Mouse (Mus musculus) heart, embryonic 12.5 days (tissue): ENCODE results near the gene Hck. TPM values are rescaled to one million over a fixed set of nuclear protein-coding genes. Genes with fewer than 3 reads are reported as not detected.

ENCODE experiments used
- ATAC-seq: fragments of 200-750 bp; cut with Nextera tagmentation; 2 replicates; pipeline ENCODE4 v1.8.0; 2017; ENCODE audit warnings: moderate TSS enrichment, moderate library complexity; ENCODE audit not compliant: insufficient number of reproducible peaks, low FRiP score
- H3K27ac ChIP-seq: fragments of 300-500 bp; sonication (generic); 2 replicates; pipeline ENCODE4 v1.5.1; 2016; ENCODE audit warnings: mild to moderate bottlenecking, moderate library complexity; ENCODE audit not compliant: poor library complexity, severe bottlenecking
- H3K27me3 ChIP-seq: fragments of 300-500 bp; sonication (generic); replicated peaks from 2 replicates; pipeline ENCODE4 v1.6.1; 2016; ENCODE audit warnings: mild to moderate bottlenecking, moderate library complexity
- H3K36me3 ChIP-seq: fragments of 300-500 bp; sonication (generic); 2 replicates; pipeline ENCODE4 v1.6.1; 2016; ENCODE audit warnings: mild to moderate bottlenecking, moderate library complexity
- H3K4me1 ChIP-seq: fragments of 300-500 bp; sonication (generic); replicated peaks from 2 replicates; pipeline ENCODE4 v1.6.1; 2016; ENCODE audit warnings: mild to moderate bottlenecking
- H3K4me2 ChIP-seq: fragments of 300-500 bp; sonication (generic); 2 replicates; pipeline ENCODE4 v1.6.1; 2016; ENCODE audit warnings: mild to moderate bottlenecking, moderate library complexity
- H3K4me3 ChIP-seq: fragments of 300-500 bp; sonication (generic); 2 replicates; pipeline ENCODE4 v1.5.1; 2016; ENCODE audit warnings: mild to moderate bottlenecking
- H3K9ac ChIP-seq: fragments of 300-500 bp; sonication (generic); 2 replicates; pipeline ENCODE4 v1.6.1; 2016; ENCODE audit warnings: mild to moderate bottlenecking, moderate library complexity
- H3K9me3 ChIP-seq: fragments of 300-500 bp; sonication (generic); replicated peaks from 2 replicates; pipeline ENCODE4 v1.6.1; 2016; ENCODE audit warnings: mild to moderate bottlenecking, moderate library complexity
- WGBS: fragments of 180-500 bp; shearing (Covaris S2); methylation state at CpG from one replicate; pipeline ENCODE4 v1.1.7; 2016; 5-methylcytosine and 5-hydroxymethylcytosine counted together
- polyA plus RNA-seq: library from polyadenylated mRNA; unstranded; fragments of >200 nt; fragmentation: Nextera tagmentation; extraction: Ambion mirVana; gene quantifications from 2 replicates; pipeline ENCODE4 v1.2.1, GENCODE M21; 2016

Gene Hck
- polyA plus RNA-seq, 1 experiment from 2014 or later: 1.3 TPM

GRCm38 (mm10) chr2:153175995-153176570, 67.8 kb downstream of the Hck start:
- H3K27ac ChIP-seq: no peak overlapping the region
- 58% methylated on average over 8 of the region's 8 CpGs for WGBS
- no peaks in the 10 kb centered on the region for H3K9me3 ChIP-seq
- H3K9ac ChIP-seq: no peak overlapping the region
- peaks cover 14% of the 10 kb centered on the region; the same call in 1 of the 2 replicates for H3K4me1 ChIP-seq
- H3K36me3 ChIP-seq: peaks cover 29% of the 10 kb centered on the region
- no peak overlapping the region for H3K4me3 ChIP-seq
- H3K4me2 ChIP-seq: no peak overlapping the region
- ATAC-seq: no peak
- no peaks in the 10 kb centered on the region for H3K27me3 ChIP-seq

DNA sequence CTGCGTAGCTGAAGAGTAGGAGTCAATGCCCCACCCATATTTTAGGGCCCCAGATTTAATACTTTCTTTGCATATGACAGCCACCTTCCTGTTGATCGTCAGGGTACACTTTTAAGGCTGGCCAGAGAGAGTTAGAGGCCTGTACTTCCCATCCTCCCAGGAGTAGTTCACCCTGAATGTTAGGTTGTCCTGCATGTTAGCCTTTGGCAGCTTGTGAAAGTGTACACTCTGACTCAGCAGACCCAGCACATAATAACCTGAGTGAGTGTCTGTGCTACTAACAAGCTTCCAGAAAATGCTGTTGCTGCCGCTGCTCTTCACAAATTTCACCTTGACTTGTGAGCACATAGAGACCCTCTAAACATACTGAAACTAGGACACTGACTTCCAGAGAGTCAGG, 68.9 kb downstream of the Hck start:
- peaks cover 14% of the 10 kb centered on the region; the same call in 1 of the 2 replicates for H3K4me1 ChIP-seq
- H3K4me3 ChIP-seq: no peak overlapping the region
- no peak overlapping the region for H3K27ac ChIP-seq
- WGBS: 91% methylated on average over 3 of the region's 3 CpGs
- no peak overlapping the region for H3K9ac ChIP-seq
- H3K9me3 ChIP-seq: no peaks in the 10 kb centered on the region
- no peak overlapping the region for H3K4me2 ChIP-seq
- ATAC-seq: no peak
- H3K27me3 ChIP-seq: no peaks in the 10 kb centered on the region
- H3K36me3 ChIP-seq: peaks cover 39% of the 10 kb centered on the region

- ATAC-seq: no peak
Observed at GRCm38 (mm10) chr2:153179126-153179860, 71.0 kb downstream of the Hck start.

DNA sequence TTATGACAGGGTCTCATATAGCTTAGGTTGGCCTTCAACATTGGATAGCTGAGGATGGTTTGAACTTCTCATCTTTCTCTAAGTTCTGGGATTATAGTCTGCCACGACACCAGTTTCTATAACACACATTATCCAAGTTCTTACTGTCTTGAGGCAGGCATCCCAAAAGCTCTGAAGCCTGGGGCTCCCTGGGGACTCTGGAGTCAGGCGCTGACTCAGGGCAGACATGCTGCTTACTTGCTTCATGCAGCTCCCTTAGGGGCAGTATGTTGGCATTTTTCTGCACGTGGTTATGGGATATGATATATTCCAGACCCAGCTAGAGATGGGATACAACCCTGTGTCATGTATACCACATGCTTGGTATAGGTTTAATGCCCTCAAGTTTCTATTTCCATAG, 71.7 kb downstream of the Hck start:
- H3K4me2 ChIP-seq: no peak overlapping the region
- no peaks in the 10 kb centered on the region for H3K27me3 ChIP-seq
- no peak for ATAC-seq
- 87% methylated on average over 3 of the region's 3 CpGs for WGBS
- H3K4me3 ChIP-seq: no peak overlapping the region
- peaks cover 60% of the 10 kb centered on the region for H3K36me3 ChIP-seq
- H3K27ac ChIP-seq: no peak overlapping the region
- H3K9me3 ChIP-seq: no peaks in the 10 kb centered on the region
- peaks cover 12% of the 10 kb centered on the region; the same call in 1 of the 2 replicates for H3K4me1 ChIP-seq
- no peak overlapping the region for H3K9ac ChIP-seq

More at GRCm38 (mm10) chr2:153179126-153179860, 71.0 kb downstream of the Hck start:
- H3K27me3 ChIP-seq: no peaks in the 10 kb centered on the region
- H3K4me3 ChIP-seq: no peak overlapping the region
- no peak overlapping the region for H3K27ac ChIP-seq
- H3K36me3 ChIP-seq: peaks cover 59% of the 10 kb centered on the region
- H3K9me3 ChIP-seq: no peaks in the 10 kb centered on the region
- H3K9ac ChIP-seq: no peak overlapping the region
- H3K4me1 ChIP-seq: peaks cover 12% of the 10 kb centered on the region; the same call in 1 of the 2 replicates
- no peak overlapping the region for H3K4me2 ChIP-seq
- WGBS: 79% methylated on average over 10 of the region's 10 CpGs

DNA sequence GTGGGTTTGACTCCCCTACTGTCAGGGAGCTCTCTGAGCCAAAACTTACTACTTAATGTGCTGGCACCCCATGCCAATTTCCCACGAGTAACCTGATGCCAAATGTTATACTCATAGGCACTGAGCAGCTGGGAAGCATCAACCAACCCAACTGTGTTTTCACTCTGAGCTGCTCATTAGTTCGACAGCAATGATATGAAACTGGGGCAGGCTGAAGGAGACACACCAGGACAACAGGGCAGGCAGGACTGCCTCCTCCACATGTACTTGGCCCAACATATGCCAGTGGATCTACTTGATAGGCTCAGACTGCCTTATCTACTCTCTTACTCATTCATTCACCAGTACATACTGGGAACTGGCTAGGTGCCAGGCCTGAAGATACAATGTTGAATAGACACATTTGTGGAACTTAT, 77.9 kb downstream of the Hck start:
- no peaks in the 10 kb centered on the region for H3K27me3 ChIP-seq
- no peak overlapping the region for H3K4me3 ChIP-seq
- peak; percentile 75; the same call in 1 of the 2 replicates for ATAC-seq
- peaks cover 97% of the 10 kb centered on the region for H3K36me3 ChIP-seq
- no peaks in the 10 kb centered on the region for H3K9me3 ChIP-seq
- peak overlapping the region; percentile 47 for H3K27ac ChIP-seq
- H3K9ac ChIP-seq: no peak overlapping the region
- no peak overlapping the region for H3K4me2 ChIP-seq
- H3K4me1 ChIP-seq: peaks cover 33% of the 10 kb centered on the region
- 66% methylated on average over 2 of the region's 2 CpGs for WGBS

DNA sequence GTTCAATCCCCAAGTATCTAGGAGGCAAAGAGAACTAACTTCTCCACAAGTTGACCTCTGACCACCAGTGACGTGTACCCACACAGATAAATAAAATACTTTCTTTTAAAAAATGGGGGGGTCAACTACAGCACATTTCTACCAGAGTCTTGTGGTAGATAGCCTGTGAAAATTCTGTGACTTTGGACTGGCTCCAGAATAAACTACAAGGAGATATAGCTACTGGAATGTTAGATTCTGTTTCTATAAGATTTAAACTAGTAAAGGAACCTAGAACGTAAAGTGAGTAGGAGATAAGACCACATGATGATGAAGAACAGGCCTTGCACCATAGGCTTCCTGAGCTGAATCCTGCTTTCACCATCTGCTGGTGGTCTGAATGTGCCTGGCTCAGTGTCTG, 79.6 kb downstream of the Hck start:
- Histone ChIP-seq H3K27ac (no peak overlapping the region; the same call in 1 of the 2 replicates), H3K9ac (no peak overlapping the region), H3K27me3 (no peaks in the 10 kb centered on the region), H3K36me3 (peaks cover 97% of the 10 kb centered on the region), H3K9me3 (no peaks in the 10 kb centered on the region), H3K4me1 (peaks cover 33% of the 10 kb centered on the region), H3K4me2 (no peak overlapping the region), H3K4me3 (no peak overlapping the region)
- WGBS: 38% methylated on average over 2 of the region's 2 CpGs
- no peak for ATAC-seq

GRCm38 (mm10) chr2:153191242-153191641, 83.0 kb downstream of the Hck start:
- Histone ChIP-seq H3K36me3 (peaks cover 92% of the 10 kb centered on the region), H3K27me3 (no peaks in the 10 kb centered on the region), H3K4me3 (no peak overlapping the region), H3K9me3 (no peaks in the 10 kb centered on the region), H3K4me1 (peaks cover 20% of the 10 kb centered on the region), H3K4me2 (no peak overlapping the region), H3K27ac (no peak overlapping the region), H3K9ac (no peak overlapping the region)
- ATAC-seq: no peak
- WGBS: 69% methylated on average over 2 of the region's 2 CpGs

- Histone ChIP-seq H3K4me2 (no peak overlapping the region), H3K4me1 (peaks cover 12% of the 10 kb centered on the region), H3K27ac (no peak overlapping the region), H3K36me3 (peaks cover 84% of the 10 kb centered on the region), H3K9ac (no peak overlapping the region), H3K27me3 (no peaks in the 10 kb centered on the region), H3K9me3 (no peaks in the 10 kb centered on the region), H3K4me3 (no peak overlapping the region)
- no peak for ATAC-seq
- 87% methylated on average over 3 of the region's 3 CpGs for WGBS
Observed at GRCm38 (mm10) chr2:153194255-153194654, 86.0 kb downstream of the Hck start.

DNA sequence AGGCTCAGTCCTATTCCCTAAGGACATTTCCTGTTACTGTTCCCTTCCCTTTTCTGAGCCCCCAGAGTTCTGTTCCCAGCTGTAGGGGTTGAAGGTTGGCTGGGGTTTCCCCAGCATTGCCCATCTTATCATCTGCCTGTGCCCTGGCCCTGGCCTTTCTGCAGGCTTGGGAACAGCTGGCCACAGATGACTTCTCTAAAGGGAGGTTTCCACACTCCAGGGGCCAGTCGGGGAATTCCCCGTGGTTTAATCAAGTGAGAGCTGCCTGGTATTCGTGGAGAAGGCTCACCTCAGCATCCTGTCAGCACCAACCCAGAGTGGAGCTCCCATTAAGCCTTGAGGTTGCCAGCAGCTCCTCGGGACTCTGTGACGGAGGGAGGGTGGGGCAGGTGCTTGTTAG, 90.2 kb downstream of the Hck start:
- peak overlapping the region; percentile 26; the same call in 1 of the 2 replicates for H3K27ac ChIP-seq
- H3K36me3 ChIP-seq: peaks cover 76% of the 10 kb centered on the region
- no peaks in the 10 kb centered on the region for H3K27me3 ChIP-seq
- H3K4me3 ChIP-seq: no peak overlapping the region
- H3K4me2 ChIP-seq: no peak overlapping the region
- peak overlapping the region; percentile 13; the same call in 1 of the 2 replicates for H3K9ac ChIP-seq
- peaks cover 12% of the 10 kb centered on the region for H3K4me1 ChIP-seq
- ATAC-seq: no peak; the same call in 1 of the 2 replicates
- H3K9me3 ChIP-seq: no peaks in the 10 kb centered on the region
- WGBS: 28% methylated on average over 5 of the region's 5 CpGs

DNA sequence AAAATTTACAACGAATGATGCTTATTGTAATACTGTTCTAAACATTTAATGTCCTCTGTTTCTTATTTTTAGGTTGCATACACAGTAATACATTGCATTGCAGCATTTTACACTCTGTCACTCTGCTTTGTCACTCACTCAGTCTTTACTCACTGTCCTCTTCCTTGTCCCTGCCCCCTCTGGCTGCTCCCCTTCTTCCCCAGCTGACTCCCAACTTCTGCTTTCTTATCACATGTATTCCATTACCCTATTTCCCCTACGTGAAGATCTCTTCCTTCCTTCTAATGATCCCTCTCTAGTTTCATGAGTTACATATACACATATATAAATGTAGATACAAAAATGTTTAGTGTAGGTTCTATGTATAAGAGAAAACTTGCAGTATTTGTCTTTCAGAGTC, 90.8 kb downstream of the Hck start:
- H3K9me3 ChIP-seq: no peaks in the 10 kb centered on the region
- no peaks in the 10 kb centered on the region for H3K27me3 ChIP-seq
- H3K9ac ChIP-seq: no peak overlapping the region
- H3K4me2 ChIP-seq: no peak overlapping the region
- no peak overlapping the region for H3K27ac ChIP-seq
- H3K4me1 ChIP-seq: peaks cover 12% of the 10 kb centered on the region
- 74% methylated on average over 2 of the region's 2 CpGs for WGBS
- H3K36me3 ChIP-seq: peaks cover 79% of the 10 kb centered on the region
- ATAC-seq: no peak
- no peak overlapping the region for H3K4me3 ChIP-seq
